Mouse (Mus musculus) fat pad, adult 2 months (tissue): Measurements from ENCODE around the gene Stox2.

ENCODE experiments used
- DNase-seq: peaks from one replicate; pipeline ENCODE4 v3.0.0-alpha.2; 2011; ENCODE audit warnings: low read depth, low spot score; ENCODE audit errors: extremely low read depth

Gene Stox2

DNA sequence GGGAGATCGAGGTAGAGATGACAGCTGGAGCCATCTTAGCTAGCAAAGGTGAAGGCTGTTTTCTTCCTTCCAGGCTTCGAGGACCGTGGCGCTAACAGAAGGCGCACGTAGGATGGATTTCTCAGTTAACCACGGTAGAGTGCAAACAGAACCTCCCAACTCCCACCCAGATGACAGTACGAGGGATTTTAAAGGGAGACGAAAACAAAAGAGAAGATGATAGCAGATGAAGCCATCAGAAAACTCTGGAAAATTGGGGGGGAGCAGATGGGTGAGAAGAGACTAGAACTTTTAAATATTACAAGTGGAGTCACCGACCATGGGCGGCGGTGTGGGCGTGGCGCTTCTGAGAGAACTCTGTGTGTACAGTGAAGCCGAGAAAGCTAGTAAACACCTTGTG lies 202.0 kb downstream of the Stox2 start:
- DNase-seq, result no peak

DNA sequence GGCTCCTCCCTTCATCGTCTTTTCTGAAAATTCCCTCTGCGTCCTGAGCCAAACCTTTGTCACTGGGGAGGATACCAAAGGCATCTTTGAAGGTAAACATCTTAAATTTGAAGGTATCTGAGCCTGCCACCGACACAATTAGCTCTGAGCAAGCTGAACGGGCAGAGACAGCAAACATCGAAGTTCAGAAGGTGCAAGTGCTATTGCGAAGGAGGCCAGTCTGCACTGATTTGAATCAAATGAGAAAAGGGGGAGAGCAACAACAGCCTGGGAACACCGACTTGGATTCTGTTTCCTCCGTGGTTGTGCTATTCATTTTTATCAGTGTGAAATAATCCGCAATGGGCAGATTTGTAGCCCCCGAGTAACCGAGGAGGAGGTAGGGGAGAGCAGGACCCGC lies 202.5 kb downstream of the Stox2 start:
- no peak for DNase-seq

DNA sequence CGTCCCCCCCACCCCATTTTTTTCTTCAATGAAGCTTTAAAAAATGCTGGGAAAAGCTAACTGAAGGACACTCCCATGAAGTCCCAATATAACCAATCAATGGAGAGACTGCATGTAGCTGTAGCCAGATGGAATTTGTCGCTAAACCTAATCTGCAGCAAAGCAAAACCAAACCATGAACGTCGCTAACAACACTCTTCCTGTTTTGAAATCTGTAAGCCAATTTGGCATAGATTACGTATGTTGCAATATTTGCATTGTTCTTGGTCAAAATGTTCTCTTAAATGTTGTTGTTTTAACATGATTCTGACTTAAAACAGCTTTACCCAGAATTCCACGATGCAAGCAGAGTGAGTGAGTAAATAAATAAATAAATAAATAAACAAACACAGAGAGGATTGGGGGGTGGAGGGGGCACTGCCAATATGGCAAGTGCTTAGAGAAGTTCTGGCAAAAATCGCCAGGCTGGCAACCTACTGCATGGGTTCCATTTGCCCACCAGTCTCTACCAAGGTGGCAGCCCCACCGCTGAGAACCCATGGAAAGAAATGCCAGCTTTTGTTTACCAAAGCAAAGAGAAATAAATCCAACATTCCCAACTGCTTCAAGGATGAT lies 203.0 kb downstream of the Stox2 start:
- DNase-seq, result peak; percentile 50

DNA sequence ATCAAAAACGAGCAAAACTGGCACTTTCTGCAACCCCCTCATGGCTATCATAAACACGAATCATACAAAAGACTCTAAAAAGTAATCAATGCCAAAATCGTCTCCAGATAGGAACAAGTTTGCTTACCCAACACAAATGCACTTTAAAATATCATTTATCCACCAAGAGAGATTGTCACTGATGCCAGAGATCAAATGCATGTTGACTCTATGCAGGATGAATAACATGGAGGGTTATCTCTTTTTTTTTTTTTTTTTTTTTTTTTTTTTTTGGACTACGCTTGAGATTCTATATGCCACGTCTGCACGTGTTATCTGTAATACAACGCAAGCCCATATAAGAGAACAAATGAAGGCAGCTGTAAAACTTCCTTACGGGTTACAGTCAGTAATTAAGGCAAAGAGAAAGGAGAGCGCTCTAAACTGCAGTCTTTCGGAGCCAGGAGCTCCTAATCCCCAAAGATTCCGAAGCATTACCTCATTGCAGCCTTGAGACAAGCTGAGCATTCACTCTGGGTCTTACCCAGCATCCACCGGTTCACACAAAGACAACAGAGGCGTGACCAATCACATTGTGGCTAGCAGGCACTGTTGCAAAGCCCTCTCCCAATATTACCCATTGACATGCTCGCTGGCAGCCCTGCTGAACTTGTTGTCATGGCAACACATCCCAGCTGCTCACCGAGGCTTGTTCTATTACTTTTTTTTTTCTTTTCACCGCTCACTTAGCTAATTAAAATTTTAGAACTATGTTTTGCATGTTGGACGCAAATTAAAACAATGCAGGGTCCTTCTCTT lies 203.8 kb downstream of the Stox2 start:
- peak; percentile 71 for DNase-seq

DNA sequence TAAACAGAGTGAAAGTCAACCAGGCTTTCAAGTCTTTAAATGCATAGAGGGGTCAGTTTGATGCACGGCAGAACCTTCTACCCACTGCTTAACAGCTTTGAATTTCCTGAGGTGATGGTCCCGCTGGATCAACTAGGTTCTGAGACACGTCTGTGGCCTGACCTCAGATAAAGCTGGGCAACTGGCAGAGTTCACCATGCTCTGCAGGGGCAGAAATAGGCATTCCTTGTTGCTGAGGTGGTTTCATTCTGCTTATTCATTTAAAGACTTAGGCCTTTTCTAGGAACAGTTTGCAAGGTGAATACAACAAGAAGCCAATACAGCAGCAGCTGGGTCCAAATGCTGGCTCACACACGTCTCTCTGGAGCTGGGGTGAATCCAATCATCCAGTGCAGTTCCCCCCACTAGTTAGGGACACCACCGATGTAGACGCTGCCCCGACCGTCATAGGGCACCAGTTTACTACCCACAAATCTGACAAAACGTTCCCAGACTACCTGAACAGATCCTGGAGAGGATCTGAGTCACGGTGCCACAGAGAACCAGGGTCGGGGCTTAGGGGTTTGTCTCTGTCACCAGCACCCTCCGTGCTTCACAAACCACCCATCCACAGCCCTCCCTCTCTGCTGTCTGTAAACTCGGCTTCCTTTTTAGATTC lies 204.6 kb downstream of the Stox2 start:
- DNase-seq, result no peak

DNA sequence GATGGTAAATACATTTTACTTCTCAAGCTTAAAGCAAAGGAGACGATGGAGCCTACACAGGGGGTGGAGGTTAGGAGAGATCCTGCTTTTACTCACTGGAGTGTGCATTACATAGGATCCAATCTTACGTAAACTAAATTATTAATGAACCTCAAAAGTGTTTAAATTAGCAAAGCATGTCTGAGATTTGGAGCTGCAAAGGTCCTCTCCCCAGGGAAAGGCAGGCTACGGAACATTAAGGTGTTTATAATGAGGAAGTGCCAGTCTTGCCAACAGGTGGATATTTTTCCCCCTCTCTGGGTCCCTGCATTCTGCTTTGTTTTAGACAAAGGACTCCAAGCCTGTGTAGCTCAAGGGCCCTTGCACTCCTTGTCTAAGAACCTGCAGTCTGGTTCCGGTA lies 205.3 kb downstream of the Stox2 start:
- DNase-seq, result no peak

DNA sequence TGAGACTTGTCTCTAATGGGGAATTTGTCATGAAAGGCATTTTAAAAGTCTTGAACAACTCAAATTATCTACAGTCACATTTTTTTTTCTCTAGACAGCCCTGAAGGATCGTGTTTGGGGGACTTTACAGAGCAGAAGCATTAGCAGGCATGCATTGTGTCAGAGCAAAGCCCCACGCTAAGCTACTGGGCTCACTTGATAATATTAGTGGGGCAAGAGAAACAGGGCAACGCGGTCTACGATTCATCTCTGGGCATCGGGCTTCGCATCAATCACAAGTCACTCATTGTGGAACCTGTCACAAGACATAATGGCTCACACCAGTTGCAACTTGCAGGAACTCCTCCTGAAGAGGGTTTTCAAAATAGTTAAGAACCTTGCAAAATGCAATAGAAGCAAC lies 205.9 kb downstream of the Stox2 start:
- DNase-seq, result no peak

DNA sequence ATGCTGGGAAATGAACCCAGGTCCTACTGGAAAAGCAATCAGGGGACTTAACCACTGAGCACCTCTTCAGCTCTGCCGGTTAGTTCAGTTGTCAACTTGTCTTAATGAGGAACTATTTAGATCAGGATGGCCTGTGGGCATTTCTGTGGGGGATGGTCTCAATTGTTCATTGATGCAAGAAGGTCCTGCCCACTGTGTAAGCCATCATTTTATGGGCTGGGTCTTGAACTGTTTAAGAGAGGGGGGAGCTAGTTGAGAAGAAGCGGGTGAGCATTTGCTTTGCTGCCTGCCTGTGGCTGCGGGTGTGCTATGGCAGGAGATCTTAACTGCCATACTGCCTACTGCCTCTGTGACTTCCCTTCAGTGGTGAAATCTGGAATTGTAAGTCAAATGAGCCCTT lies 214.1 kb downstream of the Stox2 start:
- DNase-seq, result no peak

DNA sequence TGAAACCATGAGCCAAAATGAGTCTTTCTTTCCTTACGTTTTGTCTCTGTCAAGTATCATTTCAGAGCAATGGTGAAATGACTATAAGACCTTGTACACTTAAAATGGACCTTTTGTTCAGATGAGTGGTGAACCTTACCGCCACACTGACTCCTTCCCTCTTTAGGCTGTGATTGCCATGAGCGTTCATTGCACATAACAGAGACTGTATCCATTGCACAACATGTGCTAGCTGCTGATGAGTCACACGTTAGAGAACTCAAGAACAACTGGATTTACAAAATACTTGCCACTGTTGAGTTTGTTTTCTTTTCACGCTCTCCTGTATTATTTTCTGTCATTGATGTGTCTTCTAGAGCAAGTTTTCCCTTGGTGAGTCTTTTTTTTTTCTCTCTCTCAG lies 216.1 kb downstream of the Stox2 start:
- DNase-seq, result peak; percentile 46

DNA sequence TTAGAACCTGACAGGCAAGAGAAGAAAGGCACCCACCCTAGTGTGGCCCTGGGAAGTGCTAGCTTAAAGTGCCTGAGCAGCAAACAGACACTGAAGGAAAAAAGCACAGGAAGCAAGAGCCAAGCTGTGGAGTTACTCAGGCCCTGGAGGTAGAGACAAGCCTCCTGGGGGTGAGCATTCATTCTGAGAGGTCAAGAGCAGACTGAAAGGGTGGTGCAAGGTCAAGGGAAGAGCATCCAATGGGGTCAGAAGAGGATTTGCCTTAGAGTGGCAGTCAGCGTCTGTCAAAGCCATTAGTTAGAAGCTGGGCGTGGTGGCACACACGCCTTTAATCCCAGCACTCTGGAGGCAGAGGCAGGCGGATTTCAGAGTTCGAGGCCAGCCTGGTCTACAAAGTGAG lies 224.3 kb downstream of the Stox2 start:
- DNase-seq, result no peak

DNA sequence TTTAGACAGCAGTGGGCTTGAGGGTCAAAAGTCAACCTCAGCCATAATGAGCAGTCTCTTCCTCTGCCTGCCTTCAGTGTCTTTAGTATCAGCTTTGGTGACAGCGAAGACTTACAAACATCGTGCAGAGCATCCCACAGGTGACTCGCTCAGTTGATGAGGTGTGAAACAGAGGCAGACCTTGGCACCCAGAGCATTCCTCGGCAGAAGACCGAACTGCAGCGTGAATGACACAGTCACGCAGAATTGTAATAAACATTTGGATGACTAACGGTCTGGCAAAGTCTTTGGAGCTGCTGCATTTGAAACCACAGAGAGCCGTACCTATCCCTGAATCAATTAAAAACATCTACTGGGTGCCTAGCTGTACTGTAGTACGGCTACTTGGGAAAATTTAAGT lies 225.0 kb downstream of the Stox2 start:
- DNase-seq, result no peak

DNA sequence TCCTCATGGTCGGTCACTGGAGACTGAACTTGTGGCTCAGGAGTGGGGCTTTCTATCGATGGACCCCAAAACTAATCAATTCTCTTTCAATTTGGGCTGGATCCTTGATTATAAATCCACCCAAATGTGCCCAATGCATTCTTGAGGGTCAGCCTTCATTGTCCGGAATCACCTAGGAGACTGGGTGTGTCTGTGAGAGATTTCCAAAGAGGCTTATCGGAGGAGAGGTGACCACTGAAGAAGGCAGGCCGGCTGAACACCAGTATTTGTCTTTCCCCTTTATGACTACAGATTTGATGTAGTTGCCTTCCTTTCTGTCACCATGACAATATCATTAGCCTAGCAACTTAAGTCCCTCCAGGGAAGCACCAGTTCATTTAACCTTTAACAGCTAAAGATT lies 225.8 kb downstream of the Stox2 start:
- DNase-seq, result no peak

DNA sequence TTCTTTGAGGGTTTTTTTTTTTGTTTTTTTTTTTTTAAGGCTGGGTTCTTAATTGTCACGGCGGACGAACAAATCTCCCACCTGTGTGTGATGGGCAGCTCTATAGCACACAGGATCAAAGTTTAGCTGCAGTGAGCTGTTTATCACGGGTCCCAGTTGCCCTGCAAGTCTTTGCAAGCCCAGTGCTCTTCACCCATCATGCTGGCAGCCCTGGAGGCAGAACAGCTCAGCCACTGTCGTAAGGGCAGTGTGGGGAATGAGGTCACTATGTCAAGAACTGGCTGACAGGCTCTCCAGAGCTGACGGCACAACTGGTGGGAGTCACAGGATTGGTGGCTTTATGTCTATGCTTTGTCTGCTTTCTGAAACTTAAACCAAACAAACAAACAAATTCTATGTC lies 227.6 kb downstream of the Stox2 start:
- DNase-seq, result peak; percentile 51

DNA sequence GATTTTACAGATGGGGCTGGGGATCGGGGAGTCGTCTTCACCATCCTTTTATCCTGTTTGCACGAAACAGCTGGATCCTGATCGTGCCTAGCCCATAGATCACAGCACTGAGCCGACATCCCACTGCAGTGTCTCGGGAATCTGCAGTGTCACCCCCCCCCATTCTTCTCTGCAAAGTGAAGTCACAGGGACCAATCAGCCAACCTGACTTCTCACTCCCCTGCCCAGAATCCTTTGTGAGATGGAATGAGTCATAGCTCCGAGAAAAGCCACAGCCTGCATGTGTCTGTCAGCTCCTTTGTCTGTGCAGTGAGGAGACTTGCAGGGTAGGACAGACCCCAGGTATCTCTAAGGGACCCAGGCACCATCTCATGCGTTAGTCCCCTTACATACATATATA lies 228.1 kb downstream of the Stox2 start:
- no peak for DNase-seq

DNA sequence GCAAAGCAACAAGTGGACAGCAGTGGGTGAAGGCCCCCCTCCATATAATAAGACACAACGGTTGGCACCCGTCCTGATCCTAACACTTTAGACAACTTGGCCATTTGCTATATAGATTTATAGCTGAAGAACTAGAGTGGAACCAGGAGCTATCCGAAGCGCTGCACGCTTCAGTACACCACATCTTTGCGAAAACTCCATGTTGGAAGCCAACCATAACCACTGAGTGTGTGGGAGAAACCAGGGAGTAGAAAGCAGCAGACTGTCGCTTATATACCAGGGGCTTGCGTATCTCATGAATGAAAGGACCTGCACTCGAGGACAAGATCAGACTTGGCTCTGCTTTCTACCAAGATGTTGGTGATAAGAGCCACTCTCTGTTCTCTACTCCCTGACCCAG lies 234.0 kb downstream of the Stox2 start:
- DNase-seq, result no peak

DNA sequence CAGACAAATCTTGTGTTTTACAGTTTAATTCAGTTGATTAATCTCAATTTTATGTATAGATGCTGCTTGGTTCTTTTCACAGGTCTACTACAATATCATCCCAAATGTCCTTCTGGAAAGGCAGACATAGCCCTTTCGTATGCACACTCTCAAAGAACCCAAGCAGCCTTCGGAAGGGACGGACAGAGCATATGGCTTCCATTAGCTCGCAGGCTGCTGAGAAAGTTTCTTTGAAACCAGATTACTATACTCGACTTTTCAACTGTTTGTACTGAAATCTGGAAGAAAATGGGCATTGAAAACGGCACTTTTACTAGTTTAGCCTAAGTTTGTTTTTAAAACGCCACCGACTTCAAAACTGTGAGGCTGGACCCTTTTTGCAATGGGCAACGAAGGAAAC lies 234.9 kb downstream of the Stox2 start:
- no peak for DNase-seq

DNA sequence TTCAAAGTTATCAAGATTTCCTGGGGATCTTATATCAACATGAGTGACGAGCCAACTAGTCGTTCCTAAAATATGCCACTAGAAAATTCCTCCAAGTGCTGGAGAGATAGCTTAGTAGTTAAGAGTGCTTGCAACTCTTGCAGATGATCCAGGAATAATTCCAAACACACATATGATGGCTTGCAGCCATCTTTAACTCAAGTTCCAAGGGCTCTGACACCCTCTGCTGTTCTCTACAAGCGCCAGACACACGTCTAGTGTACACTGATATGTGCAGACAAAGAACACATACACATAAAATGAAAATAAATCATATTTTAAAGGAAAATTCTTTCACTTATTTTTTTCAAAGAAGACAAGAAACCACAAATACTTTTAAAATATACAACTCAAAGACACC lies 237.9 kb downstream of the Stox2 start:
- DNase-seq, result no peak

DNA sequence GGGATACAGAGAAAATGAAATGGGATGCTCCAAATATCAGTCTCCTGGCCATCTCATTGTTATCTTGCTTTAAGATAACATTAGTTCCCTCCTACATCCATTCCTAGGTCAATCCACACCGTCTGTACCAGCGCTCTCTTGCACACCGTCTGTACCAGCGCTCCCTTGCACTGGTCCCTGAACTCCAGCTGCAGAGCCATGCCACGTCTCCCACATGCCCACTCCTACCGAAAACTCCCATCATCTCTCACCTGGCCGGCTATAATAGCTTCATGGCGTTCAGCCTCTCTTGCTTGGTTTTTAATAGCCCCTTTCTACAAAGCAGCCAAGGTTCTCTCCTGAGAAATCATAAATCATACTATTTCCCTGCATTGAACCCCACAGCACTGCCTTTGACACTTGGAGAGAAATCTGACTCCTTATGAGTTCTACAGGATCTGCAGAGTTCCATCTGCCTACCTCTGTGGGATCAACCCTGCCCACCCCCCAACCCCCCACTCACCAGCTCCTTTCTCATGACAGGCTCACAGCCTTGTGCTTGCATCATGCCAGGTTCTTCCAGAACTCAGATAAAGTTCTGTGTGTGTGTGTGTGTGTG lies 239.4 kb downstream of the Stox2 start:
- DNase-seq, result no peak

DNA sequence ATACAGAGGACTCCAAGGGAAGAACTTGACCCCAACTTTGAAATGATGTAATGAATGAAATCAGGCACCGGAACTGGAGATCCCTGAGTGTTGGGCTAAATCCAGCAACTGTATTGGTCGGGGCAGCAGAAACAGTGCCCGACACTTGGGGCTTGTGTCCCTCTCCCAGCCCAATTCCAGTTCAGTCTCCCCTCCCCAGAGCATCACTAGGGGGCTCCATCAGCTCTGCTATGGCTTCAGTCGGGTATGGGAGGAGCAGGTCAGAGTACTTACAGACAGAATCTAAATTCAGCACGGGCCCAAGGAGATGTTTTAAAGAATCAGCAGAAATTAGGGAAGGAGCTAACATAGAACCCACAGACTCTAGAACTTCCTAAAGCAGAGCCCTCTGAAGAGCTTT lies 240.7 kb downstream of the Stox2 start:
- DNase-seq, result no peak

DNA sequence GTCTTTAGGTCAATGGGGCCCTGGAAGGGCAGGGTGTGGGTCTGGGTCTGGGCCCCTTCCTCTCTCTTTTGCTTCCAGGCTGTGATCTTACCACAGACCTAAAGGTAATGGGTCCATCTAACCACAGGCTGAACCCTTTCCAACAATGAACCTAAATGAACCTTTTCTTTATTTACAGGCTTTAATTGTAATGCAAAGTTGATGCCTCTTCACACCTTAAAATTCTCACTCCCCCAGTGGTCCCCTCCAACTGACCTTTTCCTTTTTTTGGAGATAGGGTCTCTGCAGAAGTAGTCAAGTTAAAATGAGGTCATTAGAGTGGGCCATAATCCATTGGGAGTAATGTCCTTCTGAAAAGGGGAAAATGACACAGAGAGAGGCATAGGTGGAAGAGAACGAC lies 249.8 kb downstream of the Stox2 start:
- DNase-seq, result no peak

DNA sequence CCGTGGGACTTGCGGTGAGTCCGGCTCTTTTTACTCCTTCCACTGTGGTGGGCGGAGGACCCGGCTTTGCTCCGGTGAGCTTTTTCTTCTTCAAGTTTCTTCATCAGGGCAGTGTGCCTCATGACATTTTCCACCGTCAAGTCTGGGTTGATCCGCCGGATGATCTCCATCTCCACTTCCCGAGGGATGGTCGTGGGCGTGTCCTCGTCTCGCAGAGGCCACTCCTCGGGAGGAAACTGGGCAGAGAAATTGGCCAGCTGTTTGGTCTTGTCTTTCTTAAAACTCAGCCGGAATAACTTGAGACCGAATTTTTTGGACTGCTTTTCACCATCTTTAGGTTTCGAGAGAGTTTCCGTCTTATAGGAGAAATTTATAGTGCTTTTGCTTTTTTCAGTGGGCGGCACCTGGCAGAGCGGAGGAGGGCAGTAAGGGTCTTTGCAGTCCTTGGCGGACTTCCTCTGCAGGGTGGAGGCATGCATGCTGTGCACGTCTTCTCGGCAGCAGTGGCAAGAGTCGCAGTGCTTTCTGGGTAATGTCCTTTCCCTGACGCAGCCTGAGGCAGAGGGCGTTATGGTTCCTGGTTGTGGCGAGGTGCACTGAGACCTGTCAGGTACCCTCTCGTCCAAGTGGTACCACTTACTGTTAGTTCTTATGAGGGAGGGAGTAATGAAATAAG lies 252.7 kb downstream of the Stox2 start:
- no peak for DNase-seq
